Mouse (Mus musculus): Measurements from ENCODE around the gene Bloc1s6.

Gene Bloc1s6

GRCm38 (mm10) chr2:122764526-122764925 is 26.2 kb downstream of the Bloc1s6 start:
- in situ Hi-C loops (cut with MboI, MseI), result no loop called here

GRCm38 (mm10) chr2:122765071-122765793 is 26.9 kb downstream of the Bloc1s6 start, which contains the start of gene Sqor:
TSS of gene Sqor (plus strand) at chr2:122765237.
- in situ Hi-C loops (cut with MboI, MseI), result no loop called here

GRCm38 (mm10) chr2:122765794-122766145 is 27.5 kb downstream of the Bloc1s6 start:
- in situ Hi-C loops (cut with MboI, MseI), result no loop called here

GRCm38 (mm10) chr2:122771002-122771401 is 32.7 kb downstream of the Bloc1s6 start:
- in situ Hi-C loops (cut with MboI, MseI), result no loop called here

GRCm38 (mm10) chr2:122772899-122773298 is 34.6 kb downstream of the Bloc1s6 start:
- in situ Hi-C loops (cut with MboI, MseI), result no loop called here

DNA sequence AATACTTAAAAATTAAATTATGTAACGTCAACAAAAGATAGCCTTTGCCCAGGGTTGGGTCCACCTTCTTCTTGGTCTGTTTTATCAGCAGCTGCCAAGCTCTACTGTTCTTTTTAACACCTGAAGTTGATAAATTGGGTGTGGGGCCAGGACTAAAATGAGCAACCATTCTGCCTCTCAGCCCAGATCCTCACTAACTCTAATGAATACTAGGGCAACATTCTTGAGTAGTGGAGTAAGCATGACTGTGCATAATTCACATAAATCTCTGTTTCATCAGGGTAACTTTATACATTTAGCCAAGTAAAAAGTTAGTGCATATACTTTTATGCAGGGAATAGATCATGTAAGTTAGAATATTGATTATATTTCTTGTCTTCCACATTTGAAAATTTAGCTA is 37.2 kb downstream of the Bloc1s6 start:
- in situ Hi-C loops (cut with MboI, MseI), result loop anchor here (25.0 kb wide), 1 partner anchor 1837 kb away; no protein-coding TSS in a partner anchor

GRCm38 (mm10) chr2:122776823-122777222 is 38.5 kb downstream of the Bloc1s6 start:
- in situ Hi-C loops (cut with MboI, MseI), result loop anchor here (25.0 kb wide), 1 partner anchor 1835 kb away; no protein-coding TSS in a partner anchor

DNA sequence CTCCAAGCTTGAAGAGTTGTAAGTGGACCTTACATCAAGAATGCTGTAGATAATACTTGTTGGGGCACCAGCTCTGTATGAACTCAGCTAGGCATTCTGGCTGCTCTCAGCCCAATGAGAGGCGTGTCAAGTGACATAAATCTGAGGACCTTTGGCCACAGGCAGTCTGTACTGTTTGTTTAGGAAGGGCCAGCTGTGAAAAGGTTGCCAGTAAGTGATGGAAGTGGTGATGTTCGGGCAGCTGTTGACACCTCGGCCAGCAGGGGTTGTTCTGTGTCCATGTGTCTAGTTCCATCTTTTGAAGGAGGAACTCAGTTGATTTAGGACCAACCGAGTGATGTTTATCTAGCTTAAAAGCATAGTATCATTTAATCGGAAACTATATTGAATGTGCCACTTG is 41.7 kb downstream of the Bloc1s6 start:
- in situ Hi-C loops (cut with MboI, MseI), result loop anchor here (25.0 kb wide), 1 partner anchor 1832 kb away; no protein-coding TSS in a partner anchor

GRCm38 (mm10) chr2:122780447-122780846 is 42.1 kb downstream of the Bloc1s6 start:
- in situ Hi-C loops (cut with MboI, MseI), result loop anchor here (25.0 kb wide), 1 partner anchor 1832 kb away; no protein-coding TSS in a partner anchor

GRCm38 (mm10) chr2:122781590-122782356 is 43.5 kb downstream of the Bloc1s6 start:
- in situ Hi-C loops (cut with MboI, MseI), result loop anchor here (25.0 kb wide), 1 partner anchor 1831 kb away; no protein-coding TSS in a partner anchor

- in situ Hi-C loops (cut with MboI, MseI), result loop anchor here (25.0 kb wide), 1 partner anchor 1829 kb away; no protein-coding TSS in a partner anchor
These were observed 45.4 kb downstream of the Bloc1s6 start for GRCm38 (mm10) chr2:122783730-122784129.

DNA sequence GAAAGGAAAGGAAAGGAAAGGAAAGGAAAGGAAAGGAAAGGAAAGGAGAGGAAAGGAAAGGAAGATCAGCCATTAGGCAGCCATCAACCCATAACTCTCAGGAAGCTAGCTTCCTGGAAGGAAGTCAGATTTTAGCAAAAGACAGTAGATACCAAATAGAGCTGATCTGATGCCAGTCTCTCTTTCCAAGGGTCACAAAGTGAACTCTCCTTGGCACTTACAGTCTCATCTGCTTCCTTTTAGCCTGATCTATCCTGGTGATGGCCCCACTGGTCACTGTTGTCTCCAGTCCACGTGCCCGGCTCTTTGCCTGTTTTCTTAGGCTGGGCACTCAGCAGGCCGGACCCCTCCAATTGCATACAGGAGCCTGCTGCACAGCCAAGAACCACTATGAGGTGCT is 46.4 kb downstream of the Bloc1s6 start:
- in situ Hi-C loops (cut with MboI, MseI), result loop anchor here (5.0 to 25.0 kb wide), 2 partner anchors 103 to 1828 kb away; no protein-coding TSS in a partner anchor

- in situ Hi-C loops (cut with MboI, MseI), result loop anchor here (5.0 to 25.0 kb wide), 2 partner anchors 101 to 1826 kb away; no protein-coding TSS in a partner anchor
These were observed 47.9 kb downstream of the Bloc1s6 start for GRCm38 (mm10) chr2:122786167-122786566.

DNA sequence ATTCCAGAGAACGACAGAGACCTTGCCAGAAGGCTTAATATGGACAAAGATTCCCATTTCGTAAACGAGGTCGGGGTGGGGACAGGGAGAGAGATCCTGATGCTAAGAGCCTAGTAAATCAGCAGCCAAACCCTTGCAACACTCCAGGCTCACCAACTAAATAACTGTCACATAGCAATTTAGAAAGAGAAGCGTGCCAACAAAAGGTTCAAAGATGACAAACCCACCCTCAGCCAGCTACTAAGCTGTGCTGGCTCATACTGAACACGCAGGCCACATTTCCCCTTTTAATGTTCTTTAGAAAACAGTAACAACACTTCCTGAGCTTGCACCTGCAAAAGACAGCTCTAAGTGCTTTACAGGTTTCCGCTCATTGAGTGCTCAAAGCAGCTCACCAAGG is 51.0 kb downstream of the Bloc1s6 start:
- in situ Hi-C loops (cut with MboI, MseI), result loop anchor here (5.0 to 25.0 kb wide), 2 partner anchors 98 to 1823 kb away; no protein-coding TSS in a partner anchor

DNA sequence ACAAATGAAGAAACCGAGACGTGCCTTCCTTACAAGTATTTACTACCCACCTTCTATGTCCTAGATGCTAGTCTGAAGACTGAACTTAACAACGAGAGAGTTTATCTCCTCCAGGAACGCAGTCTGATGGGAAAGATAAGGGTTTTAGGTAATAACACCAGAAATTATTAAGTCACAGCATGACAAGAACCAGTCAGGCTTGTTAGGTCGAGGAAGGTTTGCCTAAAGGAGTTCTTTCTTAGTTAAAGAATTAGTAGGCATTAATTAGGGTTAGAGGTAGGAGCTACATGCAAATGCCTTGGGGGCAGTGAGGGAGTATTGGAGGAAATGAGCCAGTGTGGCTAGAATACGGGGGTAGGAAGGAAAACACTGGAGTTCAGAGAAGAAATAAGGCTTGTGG is 51.4 kb downstream of the Bloc1s6 start:
- in situ Hi-C loops (cut with MboI, MseI), result loop anchor here (5.0 to 25.0 kb wide), 2 partner anchors 98 to 1823 kb away; no protein-coding TSS in a partner anchor
